Mouse (Mus musculus): ENCODE measurements around the gene Fcgr3.

Fcgr3 gene

DNA sequence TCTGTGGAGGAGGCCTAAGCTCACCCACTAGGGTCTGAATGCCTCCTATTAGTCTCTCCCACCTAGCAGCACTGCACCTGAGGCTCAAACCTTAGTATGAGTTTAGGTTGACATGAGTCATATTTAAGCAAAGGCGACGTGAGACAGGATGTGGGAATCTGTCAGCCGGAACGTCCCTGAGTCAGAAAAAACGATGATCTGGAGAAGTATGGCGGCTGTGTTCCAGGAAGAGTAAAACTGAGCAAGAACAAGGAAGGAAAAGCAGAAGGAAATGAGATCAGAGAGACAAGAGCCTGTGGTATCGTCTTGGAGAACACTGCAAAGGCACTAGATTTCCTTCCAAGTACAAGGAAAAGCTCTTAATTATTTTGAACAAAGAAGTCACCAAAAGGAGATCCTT, 14.0 kb downstream of the Fcgr3 start:
- in situ Hi-C loops (cut with MboI, MseI) = no loop called here

DNA sequence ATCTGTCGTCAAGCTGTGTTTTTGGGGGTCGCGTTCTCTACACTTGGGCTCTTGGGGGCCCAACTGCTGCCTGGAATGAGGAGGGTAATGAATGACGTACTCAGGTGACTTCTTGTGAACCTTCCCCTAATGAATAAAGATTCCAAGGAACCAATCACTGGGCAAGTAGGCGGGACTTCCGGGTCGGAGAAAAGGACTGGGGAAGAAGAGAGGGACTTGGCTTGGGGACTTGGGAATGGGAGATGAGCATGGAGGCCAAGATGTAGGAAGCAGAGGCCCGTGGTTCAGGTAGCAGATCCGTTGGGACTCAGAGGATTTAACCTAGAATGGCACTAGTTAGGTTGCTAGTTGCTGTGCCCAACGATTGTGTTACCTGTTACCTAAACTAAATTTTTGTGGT, 15.5 kb downstream of the Fcgr3 start:
- in situ Hi-C loops (cut with MboI, MseI) = no loop called here

DNA sequence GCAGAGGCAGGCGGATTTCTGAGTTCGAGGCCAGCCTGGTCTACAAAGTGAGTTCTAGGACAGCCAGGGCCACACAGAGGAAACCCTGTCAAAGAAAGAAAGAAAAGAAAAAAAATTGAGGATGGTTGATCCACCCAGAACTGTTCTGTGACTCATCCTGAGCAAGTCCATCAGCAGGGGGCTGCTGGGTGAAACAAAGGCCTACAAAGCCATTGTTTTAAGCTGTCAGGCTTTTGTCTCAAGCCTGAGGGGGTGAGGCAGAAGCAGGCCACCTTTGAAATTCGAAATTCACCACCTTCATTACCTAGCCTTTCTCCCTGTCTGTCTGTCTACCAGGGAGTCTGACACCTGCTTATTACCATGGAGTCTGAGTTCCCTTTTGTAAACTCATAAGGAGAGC, 18.2 kb downstream of the Fcgr3 start:
- in situ Hi-C loops (cut with MboI, MseI) = no loop called here

DNA sequence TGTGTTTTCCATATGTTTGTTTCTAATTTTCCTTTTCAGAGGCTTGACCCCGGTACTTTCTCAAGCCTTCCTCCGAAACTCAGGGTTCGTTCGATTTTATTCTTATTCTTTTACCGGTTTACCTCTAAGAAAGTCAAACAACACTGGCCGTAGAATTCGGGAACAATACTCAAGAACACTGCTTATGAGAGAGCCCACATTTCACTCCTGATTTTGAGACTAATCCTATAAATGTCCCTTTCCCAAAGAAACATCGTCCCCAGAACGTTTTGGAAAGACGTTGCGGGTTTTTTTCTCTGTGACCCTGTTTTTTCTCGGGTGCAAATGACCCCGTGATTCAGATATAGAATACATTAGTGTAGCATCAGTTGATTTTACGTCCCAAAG, 19.7 kb downstream of the Fcgr3 start:
- in situ Hi-C loops (cut with MboI, MseI) = no loop called here

DNA sequence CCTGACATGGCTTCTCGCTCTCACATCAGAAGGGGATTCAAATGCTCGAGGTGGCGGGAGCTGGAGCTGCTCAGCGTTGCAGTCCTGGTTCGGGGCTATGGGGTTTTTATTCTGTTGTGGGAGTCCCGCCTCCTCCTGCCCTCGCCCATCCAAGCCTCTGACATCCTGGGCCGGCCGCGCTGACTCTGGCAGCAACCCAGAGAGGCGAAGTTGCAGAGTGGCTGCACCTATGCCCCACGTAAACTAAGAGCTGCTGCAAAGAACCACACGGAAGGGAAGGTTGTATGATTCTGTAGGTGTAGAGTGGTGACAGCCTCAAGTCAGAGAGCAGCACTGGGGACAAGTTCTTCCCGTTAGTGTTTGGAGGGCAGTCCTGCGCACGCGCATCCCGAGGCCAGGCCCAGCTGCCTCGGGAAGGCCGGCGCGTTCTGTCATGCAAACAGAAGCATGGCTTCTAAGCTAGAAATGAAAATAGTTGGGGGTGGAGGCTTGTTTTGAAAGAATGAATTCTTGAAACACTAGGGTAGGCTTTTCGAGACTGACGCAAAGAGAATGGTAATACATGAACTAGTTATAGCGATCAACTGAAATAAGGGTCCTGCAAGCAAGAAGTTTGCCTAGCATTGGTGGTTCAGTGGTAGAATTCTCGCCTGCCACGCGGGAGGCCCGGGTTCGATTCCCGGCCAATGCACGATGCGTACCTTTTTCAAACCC, 20.2 kb downstream of the Fcgr3 start:
- in situ Hi-C loops (cut with MboI, MseI) = loop anchor here (5.0 kb wide), 1 partner anchor 38 kb away; no protein-coding TSS in a partner anchor

DNA sequence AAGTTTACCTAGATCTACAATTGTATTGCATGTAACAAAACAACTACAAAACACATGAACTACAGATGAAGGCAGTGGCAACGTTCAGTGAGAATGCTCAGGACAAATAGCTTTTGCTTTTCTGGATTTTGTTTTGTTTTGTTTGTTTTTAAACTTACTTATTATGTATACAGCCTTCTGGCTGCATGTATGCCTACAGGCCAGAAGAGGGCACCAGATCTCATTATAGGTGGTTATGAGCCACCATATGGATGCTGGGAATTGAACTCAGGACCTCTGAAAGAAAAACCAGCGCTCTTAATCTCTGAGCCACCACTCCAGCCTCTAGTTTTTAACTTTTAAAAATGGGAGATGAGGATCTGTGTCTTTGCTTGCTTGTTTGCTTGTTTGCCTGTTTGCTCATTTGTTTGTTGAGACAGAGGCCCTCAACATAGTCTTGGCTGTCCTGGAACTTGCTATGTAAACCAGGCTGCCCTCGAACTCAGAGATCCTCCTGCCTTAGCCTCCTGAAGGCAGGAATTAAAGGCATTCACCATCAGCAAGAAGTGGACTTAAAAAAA, 21.1 kb downstream of the Fcgr3 start:
- in situ Hi-C loops (cut with MboI, MseI) = loop anchor here (5.0 kb wide), 1 partner anchor 39 kb away; no protein-coding TSS in a partner anchor

DNA sequence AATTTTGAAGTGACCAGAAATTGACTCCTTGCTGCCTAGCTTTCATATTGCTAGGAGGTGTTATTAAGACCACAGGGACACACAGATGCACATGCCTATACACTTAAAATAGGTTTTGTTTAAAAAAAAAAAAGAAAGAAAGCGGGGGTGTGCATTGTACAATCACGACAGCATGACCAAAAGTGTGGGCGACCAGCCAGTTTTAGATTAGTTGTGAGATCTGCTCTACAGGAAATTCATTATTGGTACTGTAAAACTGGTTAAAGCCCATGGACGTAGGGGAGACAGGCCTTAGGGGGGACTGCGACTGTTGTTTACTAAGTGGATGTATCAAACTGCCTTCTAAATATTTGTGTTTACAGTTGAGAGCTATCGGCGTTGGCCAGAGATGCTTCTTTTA, 24.9 kb downstream of the Fcgr3 start:
- in situ Hi-C loops (cut with MboI, MseI) = loop anchor here (5.0 kb wide), 1 partner anchor 42 kb away; no protein-coding TSS in a partner anchor

DNA sequence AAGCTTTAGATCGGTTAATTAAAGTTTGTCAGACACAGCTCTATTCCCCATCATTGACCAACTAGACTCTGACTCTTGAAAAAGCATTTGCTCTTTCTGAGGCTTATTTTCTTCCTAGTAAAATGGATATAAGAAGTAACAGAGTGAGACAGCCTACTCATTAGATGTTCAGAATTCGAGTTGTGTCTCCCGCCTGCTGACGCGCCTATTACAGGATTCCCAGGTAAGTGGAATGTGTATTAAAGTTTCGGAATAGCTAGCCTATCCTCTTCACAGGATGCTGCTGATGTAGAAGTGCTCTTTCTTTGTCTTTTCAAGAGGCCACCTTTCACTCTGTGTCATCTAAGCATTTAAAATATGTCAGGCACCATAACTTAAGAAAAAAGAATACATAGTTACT, 25.6 kb downstream of the Fcgr3 start:
- in situ Hi-C loops (cut with MboI, MseI) = no loop called here

DNA sequence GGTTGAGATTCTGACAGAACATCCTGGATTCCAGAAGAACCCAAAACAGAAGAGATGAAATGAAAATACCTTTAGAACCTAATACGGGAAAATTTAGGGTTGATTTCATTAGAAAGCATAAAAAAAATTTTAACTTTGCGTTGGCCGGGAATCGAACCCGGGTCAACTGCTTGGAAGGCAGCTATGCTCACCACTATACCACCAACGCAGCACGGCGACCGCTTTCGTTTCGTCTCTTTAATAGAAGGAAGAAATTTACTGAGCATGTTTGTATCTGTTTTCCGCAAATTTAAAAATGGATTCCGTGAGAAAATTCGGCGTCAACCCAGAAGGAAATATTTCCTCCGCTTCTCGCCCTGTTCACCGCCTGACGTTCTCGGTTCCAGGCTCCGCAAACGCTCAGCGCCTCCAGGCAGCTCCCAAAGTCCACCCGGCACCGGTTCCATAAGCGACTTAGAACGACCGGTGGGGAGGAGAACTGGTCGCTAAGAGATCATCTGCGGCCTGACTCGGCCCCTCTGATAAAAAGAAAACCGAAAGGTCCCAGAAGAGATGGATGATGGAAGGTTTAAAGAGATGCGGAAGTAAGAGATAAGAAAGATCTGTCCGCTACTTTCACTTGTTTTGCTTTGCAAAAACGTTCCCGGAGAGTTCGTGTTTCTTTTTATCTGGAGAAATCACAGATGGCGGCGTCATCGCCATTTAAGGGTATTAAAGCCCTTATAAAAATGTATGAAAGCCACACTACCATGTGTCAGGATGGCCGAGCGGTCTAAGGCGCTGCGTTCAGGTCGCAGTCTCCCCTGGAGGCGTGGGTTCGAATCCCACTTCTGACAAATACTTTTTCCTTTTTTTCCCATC, 26.6 kb downstream of the Fcgr3 start:
- in situ Hi-C loops (cut with MboI, MseI) = no loop called here

DNA sequence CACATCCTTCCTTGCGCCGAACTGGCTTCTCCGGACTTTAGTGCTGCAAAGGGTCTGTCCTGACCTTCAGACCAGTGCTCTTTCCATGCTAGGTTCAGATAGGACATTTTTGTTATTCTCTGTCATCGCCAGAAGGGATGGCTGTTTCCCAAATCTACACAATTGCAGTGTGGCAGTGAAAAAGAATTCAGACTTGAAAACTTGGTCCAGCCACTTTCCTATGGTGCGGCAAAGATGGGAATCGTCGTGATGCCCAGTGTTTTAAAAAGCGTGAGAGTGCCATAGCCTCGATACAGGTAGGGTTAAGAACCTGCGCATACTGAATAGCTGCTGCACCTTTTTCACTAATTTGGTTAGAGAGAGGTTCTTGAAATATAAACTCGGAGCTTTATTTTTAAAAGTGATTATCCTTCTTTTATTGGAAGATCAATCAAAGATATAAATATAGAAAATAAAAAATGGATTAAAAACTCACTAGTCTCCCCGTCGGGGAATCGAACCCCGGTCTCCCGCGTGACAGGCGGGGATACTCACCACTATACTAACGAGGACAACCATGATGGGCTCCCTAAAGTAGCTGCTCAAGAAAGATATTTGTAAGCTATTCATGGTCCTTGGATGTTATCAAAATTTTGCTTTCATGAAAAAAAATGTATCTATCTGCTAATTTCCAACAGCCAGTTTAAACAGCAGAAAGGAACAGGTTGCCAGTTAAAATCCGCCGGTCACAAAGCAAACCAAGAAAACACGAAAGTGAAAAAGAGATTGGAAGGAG, 28.0 kb downstream of the Fcgr3 start:
- in situ Hi-C loops (cut with MboI, MseI) = no loop called here

DNA sequence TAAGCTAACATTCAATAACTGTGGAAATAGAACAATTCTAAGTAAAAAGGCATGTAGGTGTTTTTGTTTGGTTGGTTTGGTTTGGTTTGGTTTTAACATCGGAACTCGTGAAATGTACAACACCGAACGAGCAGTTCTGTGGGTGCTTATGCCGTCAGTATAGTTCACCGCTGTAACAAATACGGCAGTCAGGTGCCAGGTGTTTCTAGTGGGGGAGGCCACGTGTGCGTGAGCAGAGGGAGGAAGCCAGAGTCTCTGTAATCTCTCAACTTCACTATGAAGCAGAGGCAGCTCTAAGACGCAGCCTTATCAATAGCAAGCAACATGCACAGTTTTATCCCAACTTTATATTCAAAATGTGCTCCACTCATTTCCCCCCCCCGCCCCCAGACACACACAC, 29.1 kb downstream of the Fcgr3 start:
- in situ Hi-C loops (cut with MboI, MseI) = no loop called here

DNA sequence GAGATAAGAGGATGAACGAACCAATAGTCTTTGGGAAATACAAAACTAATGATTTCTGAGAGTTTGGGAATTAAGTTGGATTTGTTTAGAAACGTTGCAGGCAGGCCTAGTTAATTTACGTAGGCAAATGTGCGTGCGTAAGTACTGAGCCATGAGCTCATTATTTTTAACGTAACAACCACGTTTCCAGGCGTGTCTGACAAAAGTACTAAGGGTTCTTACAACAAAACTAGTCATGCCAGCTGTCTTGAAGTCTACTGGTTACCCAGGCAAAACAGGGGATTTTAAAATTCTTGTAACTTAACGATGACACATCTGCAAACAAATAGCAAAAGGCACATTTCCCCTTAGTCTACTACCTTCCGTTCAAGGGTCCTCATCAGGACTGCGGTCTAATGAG, 30.5 kb downstream of the Fcgr3 start:
- in situ Hi-C loops (cut with MboI, MseI) = no loop called here

DNA sequence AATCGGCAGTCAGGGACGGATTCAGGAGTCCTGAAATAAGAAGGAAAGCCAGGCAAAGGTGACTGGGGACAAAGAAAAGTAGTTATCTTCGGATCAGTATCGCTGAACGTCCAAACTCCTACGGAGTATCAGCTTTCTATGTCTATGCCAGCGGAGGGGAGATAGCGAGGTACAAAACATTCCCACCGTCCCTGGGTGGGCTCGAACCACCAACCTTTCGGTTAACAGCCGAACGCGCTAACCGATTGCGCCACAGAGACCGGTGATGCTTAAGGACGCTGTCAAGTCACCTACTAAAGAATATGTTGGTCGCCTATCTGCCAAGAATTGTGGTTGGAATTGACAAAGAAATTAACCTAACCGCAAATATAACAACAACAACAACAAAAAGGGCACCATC, 31.0 kb downstream of the Fcgr3 start:
- in situ Hi-C loops (cut with MboI, MseI) = no loop called here

DNA sequence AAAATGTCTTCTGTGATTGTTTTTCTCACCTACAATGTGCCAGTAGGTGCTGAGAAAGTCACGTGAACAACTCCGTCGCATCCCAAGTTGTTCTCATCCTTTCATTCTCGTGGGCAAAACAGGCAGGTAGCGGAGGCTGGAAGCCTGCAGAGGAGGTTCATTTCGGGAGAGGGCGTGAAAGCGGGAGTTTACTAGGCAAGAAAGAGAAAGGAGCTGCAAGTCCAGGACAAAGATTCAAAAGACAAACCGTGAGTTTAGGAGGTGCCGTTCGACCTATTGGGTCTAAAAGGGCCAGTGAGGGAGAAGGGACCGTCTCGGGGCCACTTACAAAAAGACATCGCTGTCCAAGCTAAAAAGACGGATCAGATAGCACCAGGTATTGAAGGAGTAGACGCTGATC, 31.5 kb downstream of the Fcgr3 start:
- in situ Hi-C loops (cut with MboI, MseI) = no loop called here

DNA sequence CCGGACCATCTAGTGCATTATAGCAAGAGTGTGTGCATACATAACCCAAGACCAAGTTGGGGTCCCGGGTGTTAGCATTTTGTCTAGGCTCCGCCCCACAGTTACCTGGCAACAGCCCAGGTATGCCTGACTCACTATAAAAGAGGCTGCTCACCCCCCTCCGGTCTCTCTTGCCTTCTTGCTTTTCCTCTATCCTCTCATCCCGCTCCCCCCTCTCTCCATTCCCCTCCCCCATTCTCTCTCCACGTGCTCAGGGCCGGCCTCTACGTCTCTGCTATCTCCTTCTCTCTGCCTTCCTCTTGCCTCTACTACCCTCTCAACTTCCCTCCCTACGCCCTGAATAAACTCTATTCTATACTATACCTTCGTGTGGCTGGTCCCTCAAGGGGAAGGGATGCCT, 32.0 kb downstream of the Fcgr3 start:
- in situ Hi-C loops (cut with MboI, MseI) = no loop called here

DNA sequence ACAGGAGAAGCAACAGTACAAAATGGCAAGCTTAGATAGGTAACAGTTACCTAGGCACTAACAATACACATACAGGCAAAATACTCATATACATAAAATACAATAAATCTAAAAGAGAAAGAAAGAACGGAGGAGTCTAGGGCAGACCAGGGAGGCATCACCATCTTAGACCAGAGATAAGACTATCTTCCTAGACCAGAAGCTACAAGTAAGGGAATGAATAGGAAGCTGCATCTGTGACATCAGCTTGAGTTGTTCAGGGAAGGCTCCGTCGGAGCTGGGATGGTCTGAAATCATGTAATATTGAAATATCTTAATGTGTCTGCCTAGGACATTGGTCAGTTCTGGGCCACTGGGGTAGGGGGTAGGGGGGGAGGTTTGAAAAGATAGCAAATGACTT, 33.0 kb downstream of the Fcgr3 start:
- in situ Hi-C loops (cut with MboI, MseI) = no loop called here

DNA sequence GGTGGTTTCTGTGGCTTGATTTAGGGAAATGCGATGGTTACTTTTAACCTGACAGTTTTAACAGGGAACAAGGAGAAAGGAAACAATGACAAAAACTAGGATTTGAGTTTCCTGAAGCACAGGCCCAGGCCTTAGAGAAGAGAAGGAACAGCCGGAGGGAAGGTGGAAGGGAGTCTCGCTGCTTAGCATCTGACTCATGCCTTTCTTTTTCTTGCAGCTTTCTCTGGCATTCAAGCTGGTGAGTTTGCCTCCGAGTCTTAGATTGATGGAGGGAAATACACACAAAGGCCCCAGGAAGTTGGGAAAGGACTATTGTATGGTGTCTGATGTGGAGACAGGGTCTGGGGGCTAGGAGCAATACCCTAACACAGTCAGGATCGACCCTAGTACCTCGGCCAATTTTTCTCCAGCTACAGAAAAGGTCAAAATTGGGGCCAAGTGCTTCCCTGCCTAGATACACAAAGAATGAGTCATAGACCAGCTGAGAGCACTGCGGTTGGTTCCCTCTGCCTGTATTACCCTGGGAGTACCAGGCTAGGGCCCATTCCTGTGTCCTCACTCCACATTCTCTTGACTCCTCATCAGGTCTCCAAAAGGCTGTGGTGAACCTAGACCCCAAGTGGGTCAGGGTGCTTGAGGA, 45.3 kb downstream of the Fcgr3 start:
- in situ Hi-C loops (cut with MboI, MseI) = no loop called here

DNA sequence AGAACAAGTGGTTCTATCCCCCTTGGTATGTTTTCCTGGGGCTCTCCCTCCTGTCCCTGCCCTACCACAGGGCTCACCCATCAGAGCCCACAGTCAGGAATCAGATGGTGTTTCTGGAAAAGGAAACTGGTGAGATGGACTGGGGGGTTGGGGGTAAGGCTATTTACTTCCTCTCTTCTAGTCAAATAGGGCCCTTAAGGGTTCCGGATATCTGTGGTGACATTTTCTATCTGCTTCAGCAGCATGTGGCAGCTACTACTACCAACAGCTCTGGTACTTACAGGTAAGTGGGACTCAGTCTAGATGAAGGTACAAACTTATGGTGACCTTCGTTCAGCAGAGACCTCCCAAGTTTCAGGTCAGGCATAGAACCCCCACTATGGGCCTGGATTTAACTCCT, 46.0 kb downstream of the Fcgr3 start, which contains the start of gene Fcgr4:
TSS of gene Fcgr4 (plus strand) at position 184 of the 400 bp plus-strand sequence.
- in situ Hi-C loops (cut with MboI, MseI) = no loop called here

DNA sequence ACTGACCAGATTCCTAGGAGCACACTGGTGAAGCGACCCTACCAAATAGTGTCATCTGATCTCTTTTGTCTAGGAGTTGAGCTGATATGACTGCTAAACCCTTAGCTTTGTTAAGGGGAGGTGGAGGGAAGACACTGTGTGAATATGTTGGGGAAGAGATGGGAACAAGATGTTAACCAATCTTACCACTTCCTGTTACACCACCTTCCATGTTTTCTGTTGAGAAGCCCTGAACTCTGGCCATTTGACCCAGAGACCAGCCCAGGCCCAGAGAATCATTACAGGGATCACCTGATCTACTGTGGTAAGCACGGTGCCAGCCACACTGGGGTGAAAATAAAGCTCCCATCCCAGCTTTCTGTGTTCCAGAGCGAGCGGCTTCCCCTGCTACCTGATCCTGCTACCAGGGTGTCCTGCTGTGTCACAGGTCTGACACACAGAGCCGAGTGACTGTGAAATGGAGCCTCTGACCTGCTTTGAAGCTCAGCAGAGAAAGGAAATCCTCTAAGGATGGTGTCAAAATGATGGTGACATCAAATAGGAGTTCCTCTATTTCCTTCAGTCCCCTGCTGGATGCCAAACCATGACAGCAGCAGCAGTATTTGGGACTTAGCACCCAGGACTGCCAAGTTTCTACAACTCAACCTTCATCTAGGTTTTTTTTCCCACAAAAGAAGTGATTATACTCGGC, 47.1 kb downstream of the Fcgr3 start:
- in situ Hi-C loops (cut with MboI, MseI) = no loop called here

DNA sequence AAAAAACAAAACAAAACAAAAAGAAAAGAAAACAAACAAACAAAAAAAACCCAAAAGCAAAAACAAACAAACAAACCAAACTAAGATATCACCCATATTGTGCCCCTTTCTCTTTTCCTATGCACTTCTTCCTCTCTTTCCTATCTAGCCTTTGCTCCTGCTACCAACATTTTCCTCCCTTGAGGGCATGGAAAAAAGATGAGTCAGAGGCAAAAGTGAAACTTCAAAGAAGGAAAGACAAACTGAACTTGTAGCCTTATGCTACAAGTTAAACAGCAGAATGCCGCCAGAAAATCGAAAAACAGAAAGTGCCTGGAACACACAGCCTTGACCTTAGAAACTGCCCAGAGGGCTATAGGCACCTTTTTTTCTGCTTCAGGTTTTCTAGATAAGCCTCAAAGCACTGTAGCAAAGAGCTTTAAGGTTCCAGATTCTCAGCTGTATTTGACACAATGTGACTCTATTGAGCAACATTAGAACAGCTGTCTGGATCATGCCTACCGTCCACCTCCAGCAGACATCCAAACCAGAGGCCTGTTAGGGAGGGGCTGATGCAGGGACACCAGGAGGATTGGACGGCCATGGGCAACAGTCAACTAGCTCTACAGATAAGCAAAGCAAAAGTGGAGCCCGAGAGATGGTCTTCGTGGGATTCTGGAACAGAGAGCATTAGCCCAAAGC, 47.9 kb downstream of the Fcgr3 start:
- in situ Hi-C loops (cut with MboI, MseI) = no loop called here

Measured in T-helper 1 cell (primary cell).